Mouse (Mus musculus) CD4-positive helper T cell, adult 2 months (primary cell): ENCODE results near the gene Olfr49.

Experiments used
- DNase-seq: peaks from one replicate; pipeline ENCODE4 v3.0.0-alpha.2; 2012; ENCODE audit warnings: low read depth, missing footprints, low spot score

Olfr49 gene

DNA sequence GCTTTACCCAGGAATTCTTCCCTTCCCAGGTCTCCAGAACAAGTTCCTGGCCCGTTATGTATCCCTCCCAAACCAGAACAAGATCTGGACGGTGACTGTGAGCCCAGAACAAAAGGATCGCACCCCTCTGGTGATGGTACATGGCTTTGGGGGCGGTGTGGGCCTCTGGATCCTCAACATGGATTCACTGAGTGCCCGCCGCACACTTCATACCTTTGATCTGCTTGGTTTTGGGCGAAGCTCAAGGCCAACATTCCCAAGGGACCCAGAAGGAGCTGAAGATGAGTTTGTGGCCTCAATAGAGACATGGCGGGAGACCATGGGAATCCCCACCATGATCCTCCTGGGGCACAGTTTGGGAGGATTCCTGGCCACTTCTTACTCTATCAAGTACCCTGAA, 22.1 kb downstream of the Olfr49 start:
- no peak for DNase-seq

DNA sequence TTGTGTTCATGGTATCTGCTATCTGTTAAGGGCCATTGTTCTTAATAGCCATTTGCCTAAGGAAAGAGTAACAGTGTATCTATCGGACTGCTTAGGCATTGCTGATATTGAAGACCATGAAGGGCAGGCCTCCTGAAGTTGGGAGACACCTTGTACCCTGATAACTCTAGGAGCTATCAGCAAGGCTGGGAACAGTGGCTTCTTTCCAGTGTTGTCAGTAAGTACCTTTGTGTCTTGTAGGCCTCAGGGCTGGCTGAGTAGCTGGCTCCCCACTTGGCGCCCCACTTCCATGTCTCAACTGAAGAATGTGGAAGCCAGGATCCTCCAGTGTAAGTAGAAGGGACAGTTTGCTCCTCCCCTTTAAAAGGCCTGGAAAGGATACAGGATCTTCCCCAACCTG, 23.4 kb downstream of the Olfr49 start:
- DNase-seq, result no peak

DNA sequence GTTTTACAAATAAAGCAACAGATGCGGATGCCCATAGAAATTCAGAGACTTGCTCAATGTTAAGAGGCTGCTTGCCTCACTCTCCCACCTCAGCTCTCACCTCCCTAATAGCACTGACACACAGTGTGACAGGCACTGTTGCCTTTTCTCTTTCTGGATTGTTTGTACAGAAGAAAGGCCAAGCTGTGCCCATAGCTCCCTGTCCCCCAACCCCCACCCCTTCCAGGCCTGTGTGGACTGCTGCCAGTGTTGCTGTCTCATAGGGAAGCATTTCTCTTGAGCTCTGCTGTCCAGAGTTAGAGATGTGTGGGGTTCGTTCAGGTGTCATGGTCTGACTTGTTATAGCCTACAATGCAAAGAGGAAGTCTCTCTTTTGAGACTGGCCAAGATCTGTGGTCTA, 24.5 kb downstream of the Olfr49 start:
- DNase-seq, result no peak

DNA sequence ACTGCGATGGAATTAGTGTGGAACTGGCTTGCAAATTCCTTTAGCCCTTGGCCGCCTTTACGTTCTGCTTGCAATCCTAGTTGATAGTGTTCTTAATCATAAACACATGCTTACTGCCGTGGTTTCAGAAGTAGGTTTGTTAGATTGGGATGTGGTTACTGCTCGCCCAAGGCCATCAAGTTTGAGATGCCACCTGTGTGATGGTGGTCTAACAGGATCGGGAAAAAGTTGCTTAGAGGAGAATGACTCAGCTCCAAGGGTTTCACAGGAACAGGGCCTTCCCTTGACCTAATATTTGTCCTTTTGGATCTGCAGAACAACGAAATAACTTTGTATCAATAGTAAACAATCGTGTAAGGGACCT, 25.0 kb downstream of the Olfr49 start:
- no peak for DNase-seq

DNA sequence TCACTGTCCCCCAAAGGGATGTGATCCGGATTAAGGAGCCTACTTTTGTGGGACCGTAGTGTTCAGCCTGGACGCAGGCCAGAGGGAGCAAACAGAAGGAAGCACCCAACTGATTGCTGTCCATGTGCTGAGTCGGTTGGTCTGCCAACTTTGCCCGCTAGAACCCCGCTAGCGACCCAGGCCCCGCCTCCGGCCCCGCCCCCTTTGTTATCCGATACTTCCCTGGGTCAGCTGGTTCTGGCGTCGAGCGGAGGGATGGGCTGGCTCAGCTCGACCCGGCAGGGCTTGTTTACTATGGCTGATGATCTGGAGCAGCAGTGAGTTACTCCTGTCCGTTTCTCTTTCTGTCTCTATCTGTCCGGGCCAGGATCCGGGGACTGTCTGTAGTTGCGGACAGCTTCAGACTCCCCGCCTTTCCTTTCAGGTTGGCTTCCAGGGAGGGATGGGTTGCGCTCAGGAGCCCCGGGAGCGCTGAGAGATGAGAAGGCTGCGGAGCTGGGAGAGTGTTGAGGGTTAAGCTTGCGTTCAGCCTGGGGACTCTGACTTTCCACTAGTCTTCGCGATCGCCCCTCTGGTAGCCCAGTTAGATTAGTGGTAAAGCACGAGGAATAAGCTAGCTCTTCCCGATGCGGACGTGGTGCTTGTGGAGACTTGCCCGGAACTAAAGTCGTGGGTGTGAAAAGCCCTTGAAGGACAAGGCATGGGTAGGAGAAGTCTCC, 25.6 kb downstream of the Olfr49 start:
- DNase-seq, result peak; percentile 81

DNA sequence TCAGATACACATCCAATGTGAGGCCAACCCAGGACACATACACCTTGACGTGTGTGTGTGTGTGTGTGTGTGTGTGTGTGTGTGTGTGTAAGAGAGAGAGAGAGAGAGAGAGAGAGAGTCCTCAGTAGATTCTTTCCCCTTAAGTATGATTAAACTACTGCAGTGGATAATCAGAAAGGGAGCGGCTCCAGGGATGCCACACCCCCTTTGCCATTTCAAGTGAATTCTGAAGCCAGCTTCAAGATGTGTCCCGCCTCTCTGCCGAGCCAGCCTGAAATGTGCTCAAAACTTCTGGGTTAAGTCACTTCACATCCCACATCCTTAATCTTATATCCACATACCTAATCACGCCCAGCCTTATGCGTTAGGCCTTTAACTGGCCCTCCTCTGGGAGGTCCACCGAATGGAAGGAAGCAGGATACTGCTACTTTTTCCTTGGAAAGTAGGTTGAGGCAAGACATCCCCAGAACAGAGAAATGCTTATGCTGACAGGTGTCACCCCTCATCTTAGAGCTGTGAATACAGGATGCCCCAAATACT, 26.5 kb downstream of the Olfr49 start:
- DNase-seq, result no peak

DNA sequence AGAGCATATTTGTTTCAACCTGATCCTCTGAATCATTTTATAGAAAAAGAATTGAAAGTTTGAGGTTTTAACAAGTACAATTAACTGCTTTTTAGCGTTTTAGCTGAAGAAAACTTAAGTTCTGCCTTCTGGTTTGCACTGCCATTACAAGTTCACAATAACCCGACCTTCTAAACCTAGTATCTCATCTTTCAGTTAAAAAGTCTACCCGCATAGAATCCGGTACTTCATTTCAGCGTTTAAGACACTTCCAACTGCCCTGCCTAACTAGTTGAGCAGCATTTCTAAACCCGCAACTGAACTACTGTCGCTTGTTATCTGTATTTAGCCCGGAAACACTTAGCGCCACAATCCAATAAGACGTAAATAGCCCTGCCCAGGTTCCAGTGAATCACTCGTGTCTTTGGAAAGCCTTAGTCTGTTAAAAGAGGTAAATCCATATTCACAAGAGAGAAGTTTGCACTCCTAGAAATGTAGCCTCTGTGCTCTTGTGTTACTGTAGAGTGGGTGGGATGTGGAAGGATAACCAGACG, 30.0 kb downstream of the Olfr49 start:
- no peak for DNase-seq

DNA sequence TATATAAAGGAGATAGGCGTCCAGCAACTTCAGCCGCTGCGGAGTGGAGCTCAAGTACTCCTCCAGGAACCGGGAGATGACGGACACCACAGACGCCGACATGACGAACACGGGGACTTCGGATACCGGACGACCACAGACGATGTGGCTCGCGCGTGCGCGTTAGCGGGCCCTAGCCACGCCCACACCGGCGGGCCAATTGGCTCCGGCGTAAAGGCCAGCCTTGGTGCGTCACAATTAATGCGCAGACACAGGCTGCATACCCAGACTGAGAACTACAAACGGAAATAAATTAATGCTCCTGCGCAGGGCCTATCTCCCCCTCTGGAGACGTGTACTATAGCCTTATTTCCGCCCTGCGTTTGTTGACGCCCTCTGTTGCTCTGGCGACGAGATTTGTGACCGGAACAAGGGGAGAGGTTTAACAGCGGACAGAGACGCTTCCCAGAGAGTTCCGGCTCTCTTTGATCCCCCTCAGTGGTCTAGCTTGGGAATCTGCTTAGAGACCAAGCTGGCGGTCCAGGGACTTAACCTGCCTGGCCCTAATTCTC, 30.9 kb downstream of the Olfr49 start, which contains the start of the genes Dad1 and Abhd4:
Gene Dad1 (minus strand): TSS at position 364 of the 551 bp plus-strand sequence.
Gene Abhd4 (plus strand): TSS at position 448 of the 551 bp plus-strand sequence.
- DNase-seq, result peak; percentile 99

DNA sequence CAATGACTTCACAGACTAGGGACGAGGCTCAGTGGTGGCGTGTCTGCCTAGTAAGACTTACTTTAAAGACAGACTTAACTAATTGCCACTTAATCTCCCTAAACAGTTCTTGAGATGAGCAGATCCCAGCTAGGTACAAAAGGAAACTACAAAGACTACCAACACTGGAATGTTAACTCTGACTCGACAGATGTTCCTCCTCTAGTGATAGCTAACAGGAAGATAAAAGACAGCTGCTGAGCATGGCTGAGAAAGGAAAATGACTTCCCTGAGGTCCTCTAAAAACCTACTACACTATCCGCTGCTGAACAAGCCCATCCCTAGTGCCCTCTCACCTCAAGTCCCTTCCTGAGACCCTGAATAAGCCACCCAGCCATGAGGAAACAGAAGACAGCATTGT, 34.6 kb downstream of the Olfr49 start:
- DNase-seq, result no peak

DNA sequence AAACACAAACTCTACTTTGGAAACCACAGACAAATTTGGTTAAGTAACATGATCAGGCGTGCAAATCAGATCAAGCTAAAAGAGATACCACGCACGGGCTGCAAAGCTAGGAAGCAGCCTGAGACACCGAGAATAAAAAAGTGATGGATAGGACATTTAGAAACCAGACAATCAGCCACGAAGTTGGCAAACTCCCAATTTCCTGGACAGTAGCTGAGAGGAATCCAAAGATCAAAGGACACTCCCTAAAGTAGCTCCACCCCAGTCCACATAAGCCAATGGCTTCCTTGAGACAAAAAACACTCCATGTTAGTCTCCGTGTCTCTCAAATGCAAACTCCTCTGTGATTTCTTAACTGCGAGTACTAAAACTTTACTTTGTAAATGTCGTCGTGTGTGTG, 35.4 kb downstream of the Olfr49 start:
- DNase-seq, result no peak

DNA sequence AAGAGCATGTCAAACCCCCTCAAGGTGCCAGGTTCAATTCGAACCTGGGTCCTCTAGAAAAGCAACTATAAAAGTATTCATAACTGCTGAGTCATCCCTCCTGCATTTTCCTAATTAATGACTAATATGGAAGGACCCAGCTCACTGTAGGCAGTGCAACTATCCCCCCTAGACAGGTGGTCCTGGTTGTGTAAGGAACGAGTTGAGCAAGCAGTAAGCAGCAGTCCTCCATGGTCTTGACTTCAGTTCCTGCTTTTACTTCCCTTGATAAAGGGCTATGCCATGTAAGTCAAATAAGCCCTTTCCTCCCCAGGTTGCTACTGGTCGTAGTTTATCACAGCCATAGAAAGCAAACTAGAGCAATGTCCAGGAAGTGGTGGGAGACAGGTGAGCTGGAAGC, 38.5 kb downstream of the Olfr49 start:
- no peak for DNase-seq

DNA sequence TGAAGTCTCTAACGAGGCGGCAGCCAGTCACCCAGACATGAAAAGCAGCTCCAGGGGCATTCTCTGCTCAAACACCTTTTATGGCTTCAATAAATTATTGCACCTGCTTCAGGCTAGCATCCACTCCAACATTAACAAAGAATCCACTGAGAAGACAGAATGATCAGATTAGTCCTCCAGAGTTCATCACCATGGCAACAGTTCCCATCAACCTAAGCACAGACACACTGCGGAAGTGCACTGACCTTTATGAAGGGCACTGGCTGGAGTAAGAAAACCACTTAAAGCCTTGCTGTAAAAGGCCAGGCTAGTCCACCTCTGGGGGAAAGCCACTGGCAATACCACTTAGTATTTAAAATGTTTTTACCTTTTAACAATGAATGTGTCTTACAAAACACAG, 40.6 kb downstream of the Olfr49 start:
- no peak for DNase-seq

DNA sequence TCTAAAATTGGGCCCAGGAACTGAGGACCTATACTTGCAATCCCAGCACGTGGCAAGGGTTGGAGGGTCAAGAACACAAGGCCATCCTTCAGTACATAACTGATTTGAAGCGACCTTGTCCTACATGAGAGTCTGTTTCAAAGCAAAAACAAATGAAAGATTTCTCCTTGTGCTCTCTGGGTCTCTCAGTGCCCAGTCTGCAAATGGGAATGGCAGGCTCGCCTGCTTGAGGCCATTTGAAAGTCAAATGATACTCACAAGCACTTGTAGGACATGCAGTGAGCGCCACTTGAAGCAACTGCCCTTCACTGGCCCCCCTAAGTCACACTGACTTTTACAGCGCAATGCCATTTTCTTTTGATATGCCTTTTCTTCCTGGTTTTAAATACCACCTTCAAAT, 44.2 kb downstream of the Olfr49 start:
- no peak for DNase-seq

DNA sequence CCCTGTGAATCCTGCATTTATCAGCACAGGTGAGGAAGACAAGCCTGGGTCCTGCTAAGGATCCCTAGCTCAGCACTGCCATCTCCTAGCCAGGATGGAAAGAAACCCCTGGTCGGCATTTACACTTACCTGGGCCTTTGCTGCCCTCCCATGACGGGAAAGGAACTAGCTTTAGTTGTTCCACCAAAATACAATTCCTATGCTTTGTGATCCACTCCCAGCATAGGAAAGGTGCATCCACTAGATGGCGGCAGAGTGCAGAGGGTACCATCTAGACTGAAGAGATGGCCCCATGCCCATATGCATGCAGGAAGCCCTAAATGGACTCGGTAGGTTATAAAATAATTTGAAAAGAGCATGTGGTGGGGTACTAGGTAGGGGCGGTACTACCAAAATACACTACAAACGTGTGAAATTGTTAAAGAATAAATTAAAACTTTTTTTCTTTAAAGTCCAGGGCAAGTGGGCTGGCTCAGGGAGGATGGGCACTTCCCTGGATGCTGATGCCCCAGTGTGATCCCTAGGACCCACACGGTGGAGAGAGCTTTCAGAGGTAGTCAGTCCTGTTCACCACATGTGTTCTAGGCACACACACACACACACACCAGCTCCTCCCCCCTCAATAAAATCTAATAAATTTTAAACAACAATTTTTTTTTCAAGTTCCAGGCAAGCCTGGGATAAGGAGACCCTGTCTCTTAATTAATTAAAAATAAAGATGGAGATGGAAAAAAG, 45.6 kb downstream of the Olfr49 start:
- peak; percentile 86 for DNase-seq

DNA sequence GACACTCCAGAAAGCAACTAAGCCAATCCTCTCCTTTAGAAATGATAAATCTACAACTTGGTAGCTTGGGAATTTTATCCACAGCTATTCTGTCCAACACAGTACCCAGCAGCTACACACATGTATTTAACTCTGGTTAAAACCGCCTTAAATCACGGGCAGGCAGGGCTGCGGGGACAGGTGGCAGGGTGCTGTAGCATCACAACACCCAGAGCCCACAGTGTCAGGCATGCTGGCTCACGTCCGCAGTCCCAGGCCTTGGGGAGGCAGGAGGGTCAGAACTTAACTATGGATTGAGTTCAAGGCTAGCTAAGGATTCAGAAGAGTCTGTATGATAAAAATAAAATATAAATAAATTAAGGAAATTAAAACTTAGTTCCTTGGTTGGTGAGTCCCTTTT, 47.9 kb downstream of the Olfr49 start:
- DNase-seq, result no peak

DNA sequence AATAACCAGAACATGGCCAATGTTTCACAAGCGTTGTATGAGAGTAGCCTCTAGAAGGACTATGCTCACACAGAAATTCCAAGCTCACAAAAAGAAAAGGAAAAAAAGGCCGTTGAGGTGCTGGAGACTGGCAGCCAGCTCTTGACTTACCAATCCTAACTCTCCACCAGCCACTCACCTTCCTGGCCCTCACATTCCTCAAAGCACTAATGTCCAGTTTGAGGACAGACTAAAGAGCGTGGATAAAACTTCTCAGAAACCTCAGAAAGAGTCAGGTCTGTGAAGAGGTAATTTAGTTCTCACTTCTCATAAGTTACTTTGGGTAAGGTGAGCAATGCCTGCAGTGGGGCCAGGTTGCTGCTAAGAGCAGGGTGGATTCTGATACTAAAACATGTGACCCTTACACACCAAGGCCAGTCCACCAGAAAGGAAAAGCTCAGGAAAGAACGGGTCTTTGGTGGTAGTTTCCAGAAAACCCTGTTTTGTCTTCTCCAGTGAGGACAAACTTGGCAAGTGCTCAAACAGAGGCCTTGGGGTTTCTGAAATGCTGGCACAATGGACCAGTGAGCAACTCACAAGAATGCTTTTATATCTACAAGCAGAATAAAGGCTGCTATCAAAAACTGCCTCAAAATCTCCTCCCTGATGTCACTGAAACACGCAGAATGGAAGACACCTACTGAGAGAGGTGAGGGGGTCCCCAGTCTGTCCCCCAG, 48.8 kb downstream of the Olfr49 start:
- DNase-seq, result peak; percentile 1

DNA sequence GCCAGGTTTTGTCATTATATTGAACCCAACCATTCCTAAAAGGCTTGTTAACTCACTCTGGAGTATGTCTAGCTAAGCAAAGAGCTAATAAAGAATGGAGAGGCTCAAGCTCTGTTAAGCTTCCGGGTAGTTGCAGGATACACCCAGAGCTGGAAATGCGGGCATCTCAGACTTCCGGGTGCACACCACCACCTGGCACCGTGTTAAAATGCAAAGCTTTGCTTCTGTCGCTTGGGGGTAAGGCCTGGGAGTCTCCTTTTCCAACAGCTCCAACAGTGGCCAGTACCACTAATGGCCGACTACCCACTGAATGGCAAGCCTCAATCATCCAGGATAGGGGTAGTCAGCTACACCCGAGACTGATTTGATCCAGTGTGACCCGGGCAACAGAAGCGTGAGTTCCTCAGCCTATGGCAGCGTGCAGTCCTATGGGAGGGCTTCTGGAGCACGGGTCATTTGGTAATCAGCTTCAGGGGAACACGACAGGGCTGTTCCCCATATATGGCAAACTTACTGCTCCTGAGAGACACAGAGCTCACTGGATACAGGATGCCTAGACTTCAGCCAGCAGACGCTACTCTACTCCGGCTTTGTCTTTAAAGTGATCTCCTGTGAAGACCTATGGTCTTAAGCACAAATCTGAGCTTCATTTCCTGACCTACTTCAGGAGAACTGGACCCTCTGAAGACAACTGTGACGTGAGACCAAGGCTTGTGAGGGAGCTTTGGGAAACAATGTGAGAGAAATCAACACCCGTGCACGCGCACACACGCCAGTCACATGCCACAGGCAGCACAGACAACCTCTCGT, 50.3 kb downstream of the Olfr49 start:
- no peak for DNase-seq

DNA sequence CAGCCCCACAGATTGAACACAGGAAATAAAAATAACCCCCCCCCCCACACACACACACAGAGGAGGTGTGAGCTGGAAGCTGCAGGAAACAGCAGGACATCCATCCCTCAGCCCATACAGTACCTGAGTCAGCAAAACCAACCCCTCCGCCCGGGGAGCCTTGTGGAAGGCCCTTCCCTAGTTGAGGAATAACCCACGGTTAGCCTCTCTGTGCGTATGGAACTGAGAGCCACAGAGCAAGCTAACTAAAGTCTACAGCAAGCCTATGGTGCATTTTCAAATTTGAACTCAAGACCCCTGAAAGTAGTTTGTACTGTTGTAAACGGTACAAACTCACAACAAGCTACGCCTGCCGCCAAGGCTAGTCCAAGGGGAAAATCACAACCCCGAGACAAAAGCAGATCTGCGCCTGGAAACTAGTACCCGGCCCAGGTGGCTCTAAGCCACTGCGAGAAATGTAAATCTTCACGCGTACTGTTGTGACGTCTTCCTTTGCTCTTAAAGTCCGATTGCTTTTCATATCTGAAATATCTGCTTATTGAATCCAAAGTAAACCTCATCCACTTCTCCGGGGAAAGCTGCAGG, 51.1 kb downstream of the Olfr49 start:
- DNase-seq, result no peak

DNA sequence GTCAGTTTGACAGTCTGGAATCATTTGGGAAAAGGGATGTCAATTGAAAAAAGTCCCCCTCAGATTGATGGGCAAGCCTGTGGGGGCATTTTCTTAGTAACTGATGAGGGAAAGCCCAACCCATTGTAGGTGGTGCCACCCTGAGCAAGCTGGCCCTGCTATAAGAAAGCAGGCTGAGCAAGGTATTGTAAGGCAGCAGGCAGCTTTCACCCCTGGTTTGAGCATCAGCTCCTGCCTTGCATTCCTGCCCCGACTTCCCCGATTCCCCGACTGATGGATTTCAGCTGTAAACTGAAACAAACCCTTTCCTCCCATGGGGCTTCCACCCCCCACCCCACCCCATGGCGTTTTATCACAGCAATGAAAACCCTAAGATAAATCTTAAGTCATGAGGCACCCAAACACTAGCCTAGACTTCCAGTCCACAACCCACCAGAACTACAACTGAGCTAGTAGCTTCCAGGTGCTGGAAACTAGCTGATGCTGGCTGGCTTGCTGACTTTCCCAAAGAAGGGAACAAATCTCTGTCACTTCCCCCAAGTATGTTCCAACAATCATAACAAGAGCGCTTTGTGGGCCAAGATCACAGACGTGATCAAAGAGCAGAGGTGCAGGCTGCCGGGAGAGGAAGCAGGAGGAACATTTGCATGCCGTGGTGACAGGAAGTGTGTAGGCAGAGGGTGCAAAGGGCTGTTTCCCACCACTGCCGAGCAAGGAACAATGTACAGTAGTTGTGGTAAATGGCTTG, 51.8 kb downstream of the Olfr49 start:
- DNase-seq, result no peak

DNA sequence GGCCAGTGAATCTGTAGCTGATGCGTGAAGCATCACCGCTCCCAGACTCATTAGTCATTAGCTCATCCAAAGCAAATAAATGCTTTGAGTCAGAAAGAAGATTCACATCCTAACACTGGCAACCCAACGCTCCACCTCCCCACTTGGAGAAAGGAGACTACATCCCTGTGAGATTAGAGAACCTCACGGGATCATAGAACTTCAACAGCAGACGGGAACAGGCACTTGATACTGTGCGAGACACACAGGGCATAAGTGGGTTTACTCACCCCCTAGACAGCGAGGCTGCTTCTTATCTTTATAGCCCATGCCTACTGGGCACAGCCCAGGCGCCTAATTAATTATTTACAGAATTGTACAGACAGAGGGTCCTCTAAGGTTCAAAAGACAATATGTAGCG, 52.6 kb downstream of the Olfr49 start:
- no peak for DNase-seq
